Mouse (Mus musculus) megakaryocyte, adult 5-6 weeks (primary cell): ENCODE results near the gene Irx6. TPM values are rescaled to one million over a fixed set of nuclear protein-coding genes. Genes with fewer than 3 reads are reported as not detected.

ENCODE experiments used
- ATAC-seq: 2 replicates; pipeline ENCODE4 v1.8.0; 2016; ENCODE audit warnings: mild to moderate bottlenecking, inconsistent platforms; ENCODE audit not compliant: poor library complexity, severe bottlenecking
- total RNA-seq, 2 experiments: library from RNA; stranded (forward) in 1 of 2; stranded (reverse) in 1 of 2; fragments of 153-499, 151-499 nt in 1 of 2; fragments of 221-1000, 200-1000 nt in 1 of 2; gene quantifications; 2 replicates each; pipeline versions ENCODE4 v1.2.3 to v1.2.4; 2015 to 2017

Gene Irx6
- total RNA-seq, 2 experiments from 2014 or later, result not detected

DNA sequence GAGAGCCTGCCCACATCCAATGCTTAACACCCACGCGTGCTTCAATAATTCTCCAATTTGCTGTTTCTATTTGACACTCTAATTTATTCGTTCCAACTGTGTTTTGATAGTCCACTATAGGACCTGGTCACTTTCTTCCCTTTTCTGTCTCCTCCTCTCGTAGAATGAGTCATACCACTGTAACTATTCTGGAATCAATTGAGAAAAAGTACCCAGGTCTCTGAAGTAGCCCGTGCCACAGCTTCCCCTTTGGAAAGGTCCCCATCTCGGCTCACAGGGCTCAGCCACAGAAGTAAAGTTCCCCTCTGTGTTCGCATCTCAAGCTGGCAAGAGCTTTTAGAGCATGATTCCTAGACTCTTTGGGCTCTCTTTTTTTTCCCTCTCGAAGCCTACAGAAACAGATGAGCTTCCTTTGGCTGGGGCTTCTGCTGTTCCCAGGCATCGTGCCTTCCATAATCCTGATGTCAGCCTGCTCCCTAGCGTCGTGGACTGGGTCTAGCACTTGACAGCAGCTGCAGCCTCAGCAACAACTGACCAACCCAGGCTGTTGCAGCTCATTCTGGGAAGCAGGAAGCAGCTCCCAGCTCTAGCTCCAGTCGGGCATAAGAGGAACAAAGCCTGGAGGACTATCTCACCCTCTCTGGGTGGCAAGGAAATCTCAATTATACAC lies 47.3 kb downstream of the Irx6 start:
- ATAC-seq, result no peak

DNA sequence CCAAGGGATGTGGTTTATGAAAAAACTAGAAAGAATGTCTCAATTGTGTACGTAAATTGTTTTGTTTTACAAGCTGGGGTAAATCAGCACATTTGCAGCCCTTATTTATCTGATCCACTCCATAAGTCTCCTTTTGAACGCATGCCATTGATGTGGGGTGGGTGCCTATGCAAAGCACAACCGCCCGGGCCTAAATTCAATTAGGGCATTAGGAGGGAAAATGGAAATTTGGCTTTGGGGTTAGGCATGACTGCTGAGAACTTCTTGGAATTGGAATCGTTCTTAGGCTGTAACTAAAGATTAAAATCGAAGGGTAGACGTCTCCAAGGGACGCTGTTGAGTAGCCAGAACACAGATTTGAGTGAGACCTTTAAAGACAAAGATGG lies 47.8 kb downstream of the Irx6 start:
- no peak for ATAC-seq

DNA sequence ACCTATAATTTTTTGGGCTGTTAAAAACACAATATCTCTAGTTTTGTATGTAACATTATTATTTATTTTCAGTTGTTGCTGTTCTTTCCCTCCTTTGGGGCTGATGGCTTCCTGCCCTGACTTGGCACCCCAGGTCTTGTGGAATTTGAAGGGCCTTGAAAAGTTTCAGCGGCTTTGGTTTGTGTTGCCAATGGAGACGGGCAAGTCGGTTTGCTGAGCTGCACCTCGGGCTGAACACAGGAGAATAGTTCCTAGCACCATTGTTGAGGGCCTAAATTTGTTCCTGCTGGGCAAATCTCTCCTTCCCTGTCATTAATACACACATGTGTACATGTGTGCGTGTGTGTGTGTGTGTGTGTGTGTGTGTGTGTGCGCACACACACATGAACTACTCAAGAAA lies 49.2 kb downstream of the Irx6 start:
- no peak for ATAC-seq

DNA sequence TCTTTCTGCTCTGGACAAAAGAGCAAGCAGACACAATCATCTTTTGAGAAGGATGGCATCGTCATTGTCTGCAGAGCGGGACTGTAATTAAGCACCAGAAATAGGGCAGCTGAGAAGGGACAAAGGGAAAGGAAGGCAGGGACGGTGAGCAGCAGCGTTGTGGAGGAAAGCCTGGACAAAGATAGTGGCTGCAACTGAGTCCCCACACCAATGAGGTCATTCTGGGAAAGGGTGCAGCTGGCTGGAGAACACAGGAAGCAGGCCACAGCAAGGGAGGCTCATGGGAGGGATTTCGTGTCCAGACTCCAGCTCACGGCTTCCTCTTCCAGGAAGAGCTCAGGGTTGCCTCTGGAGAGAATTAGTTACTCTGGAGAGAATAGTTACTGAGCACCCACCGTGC lies 49.9 kb downstream of the Irx6 start:
- ATAC-seq, result no peak

DNA sequence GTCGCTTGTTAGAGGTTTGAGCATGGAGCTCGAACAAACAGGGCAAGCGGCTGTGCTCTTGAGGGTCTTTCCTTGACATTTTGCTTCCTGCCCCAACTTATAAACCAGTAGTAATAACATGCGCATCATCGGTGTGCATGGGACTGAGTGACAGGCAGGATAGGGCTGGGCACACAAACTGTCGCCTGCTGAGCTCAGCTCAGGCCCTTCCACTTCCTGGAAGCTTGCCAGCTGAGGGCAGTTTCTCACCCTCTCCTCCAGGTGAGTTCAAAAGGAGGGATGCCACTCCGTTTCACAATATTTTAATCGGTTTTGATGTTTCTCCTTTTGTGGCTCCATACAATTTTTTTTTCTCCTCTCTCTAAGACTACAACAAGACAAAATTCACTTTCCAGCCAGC lies 50.3 kb downstream of the Irx6 start:
- ATAC-seq, result no peak

Other genes starting within 250 kb of the Irx6 start
- not detected in 2 replicates for gene Mmp2, start 153.0 kb downstream of the Irx6 start, total RNA-seq (2015)
- gene Mmp2, start 153.0 kb downstream of the Irx6 start, total RNA-seq (2017), result not detected in 2 replicates
- gene Lpcat2, start 181.1 kb downstream of the Irx6 start, total RNA-seq (2015), result 37.9 and 43.7 TPM in 2 replicates
- 32.1 and 39.6 TPM in 2 replicates for gene Lpcat2, start 181.1 kb downstream of the Irx6 start, total RNA-seq (2017)
- 1.1 and 1.6 TPM in 2 replicates for gene Capns2, start 227.1 kb downstream of the Irx6 start, total RNA-seq (2015)
- gene Capns2, start 227.1 kb downstream of the Irx6 start, total RNA-seq (2017), result 1.5 and 2.0 TPM in 2 replicates